Mouse (Mus musculus): ENCODE measurements around the gene Cep83.

- TF ChIP-seq GATA1 (IDR thresholded peaks at IDR 0.05; ENCODE audit: borderline replicate concordance, low read length) (no peak), CTCF (IDR thresholded peaks at IDR 0.05; ENCODE audit: low read depth, low read length) (no peak), POLR2AphosphoS5 (IDR thresholded peaks at IDR 0.05; ENCODE audit: insufficient replicate concordance, low read depth, low read length) (no peak)
These were observed 139.7 kb downstream of the Cep83 start for GRCm38 (mm10) chr10:94827890-94828733.
